Mouse (Mus musculus) CD4-positive, CD25-positive, alpha-beta regulatory T cell, adult 4 months (primary cell): ENCODE data around the gene Stk24. TPM values are rescaled to one million over a fixed set of nuclear protein-coding genes. Genes with fewer than 3 reads are reported as not detected.

Experiments
- ATAC-seq: one replicate; pipeline ENCODE4 v1.8.0; 2017
- polyA plus RNA-seq, 2 experiments: library from polyadenylated mRNA; unstranded; fragments of 100-300 nt; shearing (Covaris generic); gene quantifications; one replicate each; pipeline ENCODE4 v1.2.1; 2017

Gene Stk24
- polyA plus RNA-seq, 2 experiments from 2014 or later = 63.3 to 68.7 TPM

DNA sequence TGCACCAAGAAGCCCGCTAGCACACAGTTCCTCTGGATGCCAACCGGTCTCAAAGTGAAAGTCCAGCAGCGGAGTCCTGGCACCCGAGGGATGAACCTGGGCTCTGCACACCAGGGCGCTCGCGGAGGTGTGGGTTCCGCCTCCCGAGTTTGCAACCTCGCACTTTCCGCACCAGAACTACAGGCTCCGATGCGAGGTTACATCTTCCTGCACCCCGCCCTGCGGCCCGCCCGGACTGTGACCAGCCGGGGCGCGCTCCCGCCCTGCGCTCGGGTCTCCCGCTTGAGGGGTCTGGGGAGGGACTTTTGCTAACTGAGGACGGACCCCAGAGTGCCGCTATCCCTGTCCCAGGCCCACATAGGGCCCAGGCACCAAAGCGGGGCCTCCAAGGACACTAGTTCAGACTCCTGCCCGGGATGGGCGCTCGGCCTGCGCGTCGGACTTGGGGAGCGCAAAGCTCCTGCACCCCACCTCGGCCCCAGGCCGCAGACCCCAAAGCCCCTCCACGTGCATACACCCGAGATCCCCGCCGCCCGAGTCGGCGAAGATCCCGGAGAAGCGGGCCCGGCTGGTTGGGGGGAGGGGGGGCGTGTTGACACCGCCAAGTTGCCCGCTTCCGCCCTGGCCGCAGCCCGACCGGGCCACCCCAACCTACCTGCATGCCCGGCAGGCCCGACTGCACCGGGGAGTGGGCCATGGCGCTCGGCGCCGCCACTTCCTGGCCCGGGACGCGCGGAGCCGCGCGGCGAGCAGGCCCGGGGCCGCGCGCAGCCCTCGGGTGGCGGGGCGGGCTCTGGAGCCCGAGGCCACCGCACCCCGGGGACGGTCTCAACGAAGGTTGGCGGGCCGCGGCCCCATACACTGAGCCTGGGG, 1.3 kb downstream of the Stk24 start:
- peak; percentile 63 for ATAC-seq

DNA sequence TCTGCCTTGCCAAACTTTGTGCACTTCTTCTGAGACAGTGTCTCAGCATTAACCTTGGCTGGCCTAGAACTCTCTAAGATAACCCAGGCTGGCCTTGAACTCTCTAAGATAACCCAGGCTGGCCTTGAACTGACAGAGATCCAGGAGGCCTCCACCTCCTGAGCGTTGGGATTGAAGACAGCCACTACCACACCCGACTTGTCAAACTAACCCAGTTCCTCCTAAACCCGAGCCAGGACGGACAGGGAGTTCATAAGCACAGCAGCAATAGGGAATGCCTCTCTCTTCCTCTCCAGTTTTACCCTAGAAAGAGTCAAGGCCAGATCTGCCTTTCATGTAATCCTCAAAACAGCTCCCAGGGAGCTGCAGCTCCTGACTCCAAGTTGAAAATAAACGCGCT, 3.2 kb downstream of the Stk24 start:
- no peak for ATAC-seq

DNA sequence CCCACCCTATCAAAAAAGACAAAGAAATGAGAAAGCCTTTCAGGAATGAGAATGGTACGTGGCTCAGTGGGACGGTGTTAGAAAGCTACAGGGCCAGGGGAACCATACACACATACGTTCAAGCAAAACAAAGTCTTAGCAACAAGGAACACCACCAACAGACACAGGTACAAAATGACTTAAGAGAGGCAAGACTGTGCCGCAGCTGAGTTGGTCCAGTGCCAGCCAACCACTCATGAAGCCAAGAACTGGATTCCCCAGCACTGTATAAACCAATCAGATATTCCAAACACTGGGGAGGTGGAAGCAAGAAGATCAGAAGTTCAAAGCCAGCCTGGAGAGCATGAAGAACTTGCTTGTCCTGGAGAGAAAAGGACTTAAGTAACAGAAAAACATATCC, 5.9 kb downstream of the Stk24 start:
- ATAC-seq = no peak

DNA sequence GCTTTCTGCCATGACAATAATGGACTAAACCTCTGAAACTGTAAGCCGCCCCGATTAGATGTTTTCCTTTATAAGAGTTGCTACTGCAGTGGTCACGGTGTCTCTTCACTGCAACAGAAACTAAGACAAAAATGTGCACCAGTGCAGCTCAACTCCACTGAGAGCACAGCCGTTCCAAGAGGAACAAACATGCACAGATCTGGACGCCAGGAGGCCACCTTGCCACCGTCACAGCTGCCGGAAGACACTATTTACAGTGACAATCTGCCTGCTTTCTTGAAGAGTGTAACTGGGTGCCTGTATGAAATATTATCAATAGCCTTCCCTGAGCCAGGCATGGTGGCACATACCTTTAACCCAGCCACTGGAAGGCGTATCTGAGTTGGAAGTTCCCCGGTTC, 6.8 kb downstream of the Stk24 start:
- peak; percentile 42 for ATAC-seq

DNA sequence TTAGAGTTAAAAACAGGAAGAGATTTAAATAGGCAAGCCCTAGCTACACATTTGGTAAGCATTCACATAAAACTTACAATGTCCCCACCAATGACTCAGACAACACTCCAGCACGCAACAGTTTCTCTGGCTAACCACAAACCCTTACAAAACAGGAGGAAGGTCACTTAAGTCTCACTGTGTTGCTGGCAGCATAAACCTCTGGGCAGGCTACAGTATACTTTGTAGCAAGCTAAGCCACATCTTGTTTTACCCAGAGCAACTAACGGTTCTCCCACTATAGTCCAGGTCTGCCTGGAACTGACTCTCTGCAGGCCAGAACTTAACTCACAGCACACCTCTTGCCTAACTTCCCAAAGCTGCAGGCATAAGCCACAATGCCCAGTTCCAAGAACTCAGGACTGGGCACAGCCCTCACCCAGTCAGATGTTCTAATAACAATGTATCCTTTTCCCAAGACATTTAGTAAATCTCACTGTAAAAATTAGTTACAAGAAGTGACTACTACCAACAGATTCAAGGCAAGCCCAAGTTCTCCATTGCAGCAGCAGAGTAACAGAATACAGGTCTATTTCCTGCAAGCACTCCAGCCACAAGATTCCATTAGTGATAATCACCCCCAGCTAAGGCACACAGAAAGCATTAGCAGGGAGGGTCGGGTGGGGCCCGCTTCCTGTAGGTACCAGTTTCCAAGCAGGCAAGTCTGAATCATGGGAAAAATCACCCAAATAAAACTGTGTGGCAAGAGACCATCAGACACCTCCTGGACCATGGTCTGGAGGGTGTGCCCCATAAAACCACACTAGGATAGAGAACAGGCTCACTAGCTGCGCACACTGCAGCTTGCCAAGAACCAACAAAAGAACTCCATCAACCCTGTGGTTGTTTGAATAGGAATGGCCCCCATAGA, 7.6 kb downstream of the Stk24 start:
- peak; percentile 46 for ATAC-seq

DNA sequence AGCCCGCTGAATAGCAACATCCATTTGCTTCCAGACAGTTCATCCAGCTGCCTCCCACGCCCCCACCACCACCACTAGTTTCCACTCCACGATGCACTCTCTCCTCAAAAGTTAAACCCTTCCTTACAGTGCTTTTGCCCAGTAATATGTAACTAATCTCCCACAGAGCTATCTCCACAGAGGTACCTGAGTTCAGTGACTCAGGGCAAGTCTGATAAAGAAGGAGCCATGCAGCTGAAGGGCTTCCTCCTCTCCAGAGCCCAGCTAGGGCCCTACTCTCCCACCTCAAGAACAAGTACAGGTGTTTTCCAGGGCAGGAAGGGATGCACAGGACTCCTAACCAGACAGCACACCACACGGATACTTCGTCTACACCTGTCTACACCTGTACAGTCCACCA, 10.4 kb downstream of the Stk24 start:
- no peak for ATAC-seq

DNA sequence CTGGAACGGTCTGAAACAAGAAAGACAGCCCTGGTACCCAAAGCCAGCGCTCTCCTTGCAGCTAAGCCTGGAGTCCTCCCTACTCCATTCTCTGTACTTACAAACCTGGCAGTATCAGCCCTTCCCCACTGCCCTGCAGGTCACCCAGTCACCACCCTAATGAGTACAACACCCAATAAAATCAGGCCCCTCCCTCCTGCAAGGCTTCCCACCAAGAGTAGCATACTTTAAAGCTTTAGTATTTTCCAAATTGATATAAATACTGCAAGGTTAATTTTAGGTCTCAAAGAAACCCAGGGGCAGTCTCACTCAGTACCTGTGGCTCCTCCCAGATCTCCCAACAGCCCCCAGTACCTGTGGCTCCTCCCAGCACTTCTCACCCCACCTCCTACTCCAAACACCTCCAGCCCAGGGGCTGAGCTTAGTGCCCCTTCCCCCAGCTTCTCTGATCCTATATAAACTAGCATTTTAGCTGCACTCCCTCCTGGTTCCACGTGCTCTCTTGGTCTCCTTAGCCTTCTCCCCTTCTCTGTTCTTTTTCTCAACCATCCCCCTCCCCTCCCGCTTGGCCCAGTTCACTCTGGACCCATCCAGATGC, 11.6 kb downstream of the Stk24 start:
- ATAC-seq = no peak

DNA sequence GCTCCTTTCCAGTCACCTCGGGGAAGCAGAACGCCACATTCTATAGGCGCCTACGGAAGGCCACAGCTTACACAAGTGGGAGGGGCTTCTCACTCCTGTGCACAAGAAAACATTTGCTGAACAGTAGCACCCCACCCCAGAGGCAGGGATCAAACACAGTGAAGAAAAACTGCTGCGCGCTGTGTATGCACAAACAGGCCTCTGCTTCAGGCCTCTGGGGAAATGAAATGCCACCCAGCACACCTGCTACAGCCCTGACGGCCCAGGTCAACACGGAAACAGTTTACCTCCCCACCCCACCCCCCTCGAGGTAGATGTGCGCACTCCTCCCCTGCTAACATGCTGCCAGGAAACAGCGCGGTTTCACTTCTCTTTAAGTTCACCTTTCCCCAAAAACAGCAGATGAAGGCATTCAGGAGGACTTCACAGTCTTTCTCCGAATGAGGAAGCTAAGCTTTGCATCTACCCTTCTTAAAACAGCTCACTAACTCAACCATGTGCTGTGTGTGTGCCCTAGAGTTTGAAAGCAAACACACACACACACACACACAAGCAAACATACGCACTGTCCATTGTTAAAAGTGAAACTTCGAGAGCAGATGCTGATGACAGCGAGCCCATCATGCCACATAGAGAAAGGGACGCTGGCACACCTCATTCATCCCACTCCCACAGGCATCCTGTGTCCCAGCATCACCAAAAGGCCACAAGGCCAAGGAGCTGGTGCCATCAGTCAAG, 13.7 kb downstream of the Stk24 start:
- ATAC-seq = peak; percentile 76

DNA sequence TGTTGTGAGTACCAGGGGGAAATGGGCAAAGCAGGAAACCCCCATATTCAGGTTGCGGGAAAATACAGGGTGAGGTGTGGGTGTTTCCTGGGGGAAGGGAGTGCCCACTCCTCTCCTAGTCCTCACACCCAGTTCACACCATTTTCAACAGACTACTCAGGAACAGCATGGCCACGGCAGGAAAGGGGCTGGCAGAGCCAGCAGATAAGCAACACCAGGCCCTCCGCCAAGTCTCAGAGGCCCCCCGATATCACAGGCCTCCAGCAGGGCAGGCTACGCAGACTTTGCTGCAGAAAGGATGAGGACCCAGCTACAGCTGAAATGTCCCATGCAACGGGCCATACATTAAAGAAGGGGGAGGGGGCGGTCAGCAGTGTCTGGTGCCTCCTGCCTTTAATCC, 14.4 kb downstream of the Stk24 start:
- ATAC-seq = no peak

DNA sequence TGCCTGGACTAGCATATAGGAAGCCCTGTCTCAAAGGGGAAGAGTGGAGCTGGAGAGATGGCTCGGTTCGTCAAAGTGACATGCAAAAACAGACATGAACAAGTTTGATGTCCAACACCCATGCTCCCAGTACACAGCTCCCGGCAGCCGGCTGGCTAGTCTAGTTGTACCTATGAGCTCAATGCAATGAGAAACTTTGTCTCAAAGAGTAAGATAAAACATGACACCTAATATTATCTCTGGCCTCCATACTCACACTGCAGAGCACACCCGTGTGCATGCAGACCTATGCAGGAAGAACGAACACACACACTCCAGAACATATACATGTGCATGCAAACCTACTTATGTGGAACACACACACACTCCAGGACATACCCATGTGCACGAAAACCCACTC, 15.5 kb downstream of the Stk24 start:
- ATAC-seq = no peak

DNA sequence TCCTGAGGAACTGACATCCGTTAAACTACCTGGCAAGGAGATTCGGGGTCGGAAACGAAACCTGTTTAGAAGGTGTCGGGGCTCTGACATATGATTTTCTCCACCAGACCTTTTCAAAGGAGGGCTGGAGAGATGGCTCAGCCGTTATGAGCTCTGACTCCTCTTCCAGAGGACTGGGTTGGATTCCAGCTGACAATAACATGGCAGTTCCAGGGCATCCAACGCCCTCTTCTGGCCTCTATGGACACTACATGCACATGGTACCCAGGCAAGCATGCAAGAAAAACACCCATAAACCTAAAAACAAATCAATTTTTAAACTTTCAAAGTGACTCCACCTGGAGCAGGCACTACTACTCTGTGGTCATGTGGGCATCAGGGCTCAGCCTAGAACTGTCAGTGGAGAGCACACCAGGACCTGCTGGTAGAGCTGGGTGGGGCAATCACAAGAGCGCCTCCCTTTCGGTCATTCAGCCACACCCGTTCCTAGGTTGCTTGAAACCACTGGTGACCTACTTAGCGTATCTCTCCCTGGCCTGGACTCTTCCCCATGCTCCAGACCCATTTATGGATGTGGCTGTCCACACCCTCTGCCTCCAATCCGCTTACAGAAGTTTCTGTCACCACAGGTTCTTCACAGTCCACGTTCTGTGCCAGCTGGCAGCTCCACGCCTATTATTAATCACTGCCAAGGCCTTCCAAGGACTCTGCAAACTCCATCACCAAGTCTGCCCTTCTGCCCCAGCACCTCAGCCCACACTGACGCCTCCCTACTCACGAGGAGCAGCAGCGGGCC, 18.3 kb downstream of the Stk24 start:
- peak; percentile 21 for ATAC-seq

DNA sequence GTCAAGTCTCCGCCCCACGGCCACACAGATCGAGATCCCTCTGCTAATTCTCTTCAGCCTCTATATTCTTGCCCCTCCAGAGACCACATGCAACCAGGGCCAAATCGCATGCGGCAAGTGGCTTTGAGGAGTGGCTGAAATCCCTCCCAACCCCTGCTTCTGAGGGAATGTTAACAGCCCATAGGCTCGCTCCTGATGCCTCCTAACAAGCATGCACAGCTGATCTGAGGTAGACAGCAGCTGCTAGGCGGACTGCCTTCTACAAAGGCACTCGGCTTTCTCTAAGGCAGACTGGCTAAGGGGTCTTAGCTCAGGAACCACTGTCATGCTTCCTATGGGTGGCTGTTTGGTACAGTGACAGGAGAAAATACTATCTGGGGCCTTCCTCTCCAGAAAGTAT, 20.0 kb downstream of the Stk24 start:
- ATAC-seq = no peak

DNA sequence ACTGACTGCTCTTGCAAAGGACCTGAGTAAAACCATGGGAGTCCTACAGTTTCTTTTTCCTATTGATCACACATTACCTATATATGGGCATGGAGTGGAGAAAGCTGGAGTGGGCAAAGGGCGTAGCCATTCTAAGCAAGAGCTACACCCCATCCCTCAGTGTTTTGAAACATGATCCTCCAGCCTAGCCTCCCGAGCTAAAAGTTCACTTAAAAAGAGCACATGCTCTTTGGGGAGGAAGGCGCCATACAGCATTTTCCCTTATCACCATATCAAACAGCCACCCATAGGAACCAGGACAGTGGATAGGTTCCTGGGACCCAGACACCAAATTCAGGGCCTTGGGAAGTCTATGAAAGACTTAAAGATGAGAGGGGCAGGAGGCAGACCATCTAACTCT, 20.8 kb downstream of the Stk24 start:
- no peak for ATAC-seq

DNA sequence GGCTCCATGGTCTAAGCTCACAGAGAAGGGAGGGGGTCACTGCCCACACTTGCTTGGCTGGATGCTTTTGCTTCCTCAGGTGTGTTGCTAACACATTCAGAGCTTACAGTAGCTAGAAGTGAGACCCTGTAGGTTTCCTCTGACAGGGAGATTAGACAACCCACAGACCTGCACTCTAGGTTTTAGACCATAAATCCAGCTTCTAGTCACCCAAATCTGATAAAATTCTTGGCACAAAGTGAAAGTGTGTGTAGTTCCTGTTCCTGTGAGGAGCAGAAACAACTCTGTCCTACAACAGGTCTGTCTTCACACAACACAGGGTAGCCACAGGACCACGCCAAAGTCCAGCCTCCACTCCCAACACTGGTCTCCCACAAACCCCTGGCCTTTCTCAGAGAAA, 21.5 kb downstream of the Stk24 start:
- no peak for ATAC-seq

DNA sequence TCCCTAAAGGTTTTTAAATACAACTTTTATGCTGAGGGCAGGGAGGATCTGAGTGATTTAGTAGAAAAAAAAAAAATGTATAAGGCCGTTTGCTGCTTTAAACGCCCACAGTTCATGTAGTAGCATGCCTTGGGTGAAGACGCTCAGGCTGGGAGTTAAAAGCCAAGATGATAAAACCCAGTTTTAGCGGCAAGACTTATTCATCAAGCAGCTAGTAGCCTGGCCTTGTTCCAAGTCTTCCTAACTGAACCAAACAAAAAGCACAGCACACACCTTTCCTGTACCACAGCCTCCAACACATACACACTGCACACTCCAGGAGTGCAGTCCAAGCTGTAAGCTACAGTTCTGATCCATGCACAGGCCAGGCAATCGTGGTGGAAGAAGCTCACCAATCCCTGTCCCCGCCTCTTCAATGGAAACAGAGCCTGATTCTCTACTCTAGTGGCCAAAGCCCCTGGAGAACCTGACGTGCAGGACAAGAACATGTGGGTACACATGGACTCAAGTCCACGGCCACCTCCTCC, 23.4 kb downstream of the Stk24 start:
- no peak for ATAC-seq

DNA sequence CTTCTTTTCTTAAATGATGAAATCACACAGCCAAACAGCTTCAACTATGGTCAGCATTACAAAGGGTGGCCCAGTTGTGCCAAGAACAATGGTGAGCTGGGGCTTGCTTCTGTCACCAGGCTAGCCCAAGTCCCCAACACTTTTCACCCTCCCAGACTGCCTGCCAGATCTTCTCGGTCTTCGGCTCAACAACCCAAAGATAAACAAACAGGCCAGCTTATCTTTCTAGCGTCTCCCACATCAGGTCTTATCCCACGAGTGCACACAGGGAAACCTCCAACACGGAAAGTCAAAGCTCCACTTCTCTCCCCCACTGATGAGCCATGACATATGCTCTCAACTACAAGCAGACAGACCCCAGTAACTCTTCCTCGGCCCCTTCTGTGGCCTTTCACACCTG, 24.1 kb downstream of the Stk24 start:
- ATAC-seq = no peak

DNA sequence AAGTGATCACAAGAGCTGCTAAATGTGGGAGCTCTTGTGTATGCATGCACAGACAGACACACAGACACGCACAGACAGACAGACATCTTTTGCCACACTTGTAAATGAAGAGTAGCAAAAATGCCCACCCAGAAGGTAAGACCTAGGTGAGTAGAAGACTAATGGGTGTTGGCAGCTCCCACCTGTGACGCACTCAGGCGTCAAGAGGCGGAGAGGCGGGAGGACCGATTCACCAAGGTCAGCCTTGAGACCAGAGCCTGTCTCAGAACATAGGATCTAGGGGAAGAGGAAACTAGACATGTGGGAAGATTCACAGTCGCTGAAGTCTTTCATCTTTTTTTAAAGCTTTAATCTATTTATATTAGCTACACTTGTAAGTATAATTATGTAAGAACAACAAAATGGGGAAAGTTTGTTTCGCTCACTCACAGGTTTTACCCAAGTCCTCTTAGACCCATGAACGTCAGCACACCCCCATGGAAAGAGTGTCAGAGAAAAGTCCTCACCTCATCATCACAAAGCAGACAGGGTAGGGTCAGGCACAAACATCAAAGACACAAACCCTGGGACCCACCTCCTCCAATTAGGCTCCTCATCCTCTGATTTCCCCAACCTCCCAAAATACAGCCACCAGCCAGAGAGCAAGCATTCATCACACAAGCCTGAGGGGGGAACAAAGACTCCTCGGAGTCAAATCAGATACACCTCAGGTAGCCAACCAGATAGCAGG, 26.0 kb downstream of the Stk24 start:
- ATAC-seq = peak; percentile 56

DNA sequence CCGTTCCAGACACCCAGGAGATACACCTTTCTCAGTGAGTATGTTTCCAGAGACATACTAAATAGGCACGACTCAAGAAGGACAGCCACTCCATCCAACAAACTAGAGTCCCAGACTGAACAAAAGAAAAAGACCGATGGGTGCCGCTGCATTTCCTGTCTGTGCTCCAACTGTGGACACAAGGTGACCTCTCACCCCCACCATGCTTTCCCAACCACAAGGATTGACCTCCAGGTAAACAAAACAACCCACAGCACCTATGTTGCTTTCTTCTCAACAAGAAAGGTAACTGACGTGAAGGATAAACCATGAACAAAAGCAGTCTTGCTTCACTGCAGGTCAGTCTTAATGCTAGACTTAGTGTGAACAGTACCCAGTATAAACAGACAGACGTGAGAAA, 27.1 kb downstream of the Stk24 start:
- ATAC-seq = no peak

DNA sequence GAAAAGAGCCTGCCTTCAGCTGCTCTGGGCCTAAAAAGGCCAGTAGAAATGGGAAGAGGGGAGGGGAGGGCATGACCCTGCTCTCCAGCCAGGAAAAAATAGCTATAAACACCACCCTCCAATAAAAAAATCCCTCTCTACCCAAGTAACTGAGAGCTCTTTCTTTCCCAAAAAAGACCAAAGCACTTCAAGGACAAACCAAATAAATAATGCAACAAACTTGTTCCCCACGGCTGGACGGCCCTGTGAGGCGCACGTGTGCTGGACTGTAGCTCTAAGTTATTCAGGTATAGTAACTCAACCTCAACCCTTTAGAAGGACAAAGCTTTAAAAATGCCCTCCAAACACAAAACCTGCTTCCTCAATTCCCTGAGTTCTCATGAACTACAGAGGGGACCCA, 28.1 kb downstream of the Stk24 start:
- no peak for ATAC-seq

DNA sequence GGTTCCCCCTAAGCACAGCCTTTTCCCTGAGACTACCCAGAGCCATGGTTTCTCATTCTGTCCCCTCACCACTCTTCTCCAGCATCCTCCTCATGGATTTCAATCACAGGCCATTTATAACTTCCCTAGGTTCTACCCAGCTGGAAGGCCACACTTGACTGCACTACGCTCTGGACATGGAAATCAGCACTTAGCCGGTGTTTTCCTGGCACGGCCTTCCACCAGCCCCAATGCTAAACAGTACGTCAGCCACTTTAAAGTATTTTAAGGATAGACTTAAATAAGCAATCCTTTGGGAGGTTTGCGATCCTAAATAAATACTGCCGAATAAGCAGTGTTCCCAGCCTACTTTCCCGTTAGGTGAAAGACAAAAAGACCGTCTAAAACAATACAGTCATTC, 29.8 kb downstream of the Stk24 start:
- no peak for ATAC-seq

DNA sequence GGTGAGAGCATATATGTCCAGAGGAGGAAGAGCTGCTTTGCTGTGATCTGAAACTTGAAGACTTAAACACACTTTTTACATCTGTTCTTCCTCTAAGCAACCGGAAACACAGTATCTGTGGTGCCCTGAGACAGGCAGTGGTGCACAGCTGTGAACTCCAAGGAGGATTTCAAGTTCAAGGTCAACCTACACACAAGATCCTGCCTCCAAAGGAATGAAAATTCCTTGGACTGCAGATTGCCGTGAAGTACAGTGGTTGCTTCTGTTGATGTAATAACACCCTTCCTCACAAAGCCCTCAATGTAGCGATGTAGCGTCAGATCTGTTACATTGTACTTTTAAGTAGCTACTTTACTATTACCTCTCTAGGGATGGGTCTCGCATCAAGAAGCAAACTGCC, 30.5 kb downstream of the Stk24 start:
- ATAC-seq = peak; percentile 20
